Mouse (Mus musculus): ENCODE results near the gene Lrch1. TPM values are rescaled to one million over a fixed set of nuclear protein-coding genes. Genes with fewer than 3 reads are reported as not detected.
A peak's percentile ranks its signal among the peaks of the same experiment; 100 is the strongest.

The Lrch1 gene
- polyA plus RNA-seq, 1 experiment from 2014 or later, result 12.6 TPM

- H3K27me3 ChIP-seq (ENCODE audit: control insufficient read depth, insufficient read depth, low read length), result no peaks in the 10 kb centered on the region
- ATAC-seq (ENCODE audit: low FRiP score) (no peak), DNase-seq (ENCODE audit: low spot score) (no peak)
- no peaks in the 10 kb centered on the region for H3K36me3 ChIP-seq (ENCODE audit: control insufficient read depth, insufficient read depth, low read length)
- no peaks in the 10 kb centered on the region for H3K9me3 ChIP-seq (ENCODE audit: control insufficient read depth, low read length)
- H3K27ac ChIP-seq (ENCODE audit: low read depth, low read length), result no peak overlapping the region
- no peaks in the 10 kb centered on the region for H3K4me1 ChIP-seq (replicated peaks; ENCODE audit: control insufficient read depth, insufficient read depth, low read length)
- no peak overlapping the region for H3K4me3 ChIP-seq (ENCODE audit: low read depth, low read length)
- 84% methylated on average over 11 of the region's 11 CpGs for WGBS
- no peak overlapping the region for H3K9ac ChIP-seq (ENCODE audit: low read depth, low read length)
- H3K4me2 ChIP-seq (replicated peaks; ENCODE audit: low read depth, low read length), result no peak overlapping the region
Observed at GRCm38 (mm10) chr14:74820180-74820813, 127.4 kb downstream of the Lrch1 start.

GRCm38 (mm10) chr14:74816705-74817104, 131.0 kb downstream of the Lrch1 start:
- Histone ChIP-seq H3K4me1 (replicated peaks; ENCODE audit: control insufficient read depth, insufficient read depth, low read length) (no peaks in the 10 kb centered on the region), H3K9me3 (ENCODE audit: control insufficient read depth, low read length) (no peaks in the 10 kb centered on the region), H3K4me3 (ENCODE audit: low read depth, low read length) (no peak overlapping the region), H3K27ac (ENCODE audit: low read depth, low read length) (no peak overlapping the region), H3K27me3 (ENCODE audit: control insufficient read depth, insufficient read depth, low read length) (no peaks in the 10 kb centered on the region), H3K9ac (ENCODE audit: low read depth, low read length) (no peak overlapping the region), H3K4me2 (replicated peaks; ENCODE audit: low read depth, low read length) (no peak overlapping the region), H3K36me3 (ENCODE audit: control insufficient read depth, insufficient read depth, low read length) (no peaks in the 10 kb centered on the region)
- DNase-seq (ENCODE audit: low spot score) (peak; percentile 38), ATAC-seq (ENCODE audit: low FRiP score) (peak; percentile 57; the same call in 1 of the 2 replicates)
- WGBS, result 48% methylated on average over 6 of the region's 6 CpGs

DNA sequence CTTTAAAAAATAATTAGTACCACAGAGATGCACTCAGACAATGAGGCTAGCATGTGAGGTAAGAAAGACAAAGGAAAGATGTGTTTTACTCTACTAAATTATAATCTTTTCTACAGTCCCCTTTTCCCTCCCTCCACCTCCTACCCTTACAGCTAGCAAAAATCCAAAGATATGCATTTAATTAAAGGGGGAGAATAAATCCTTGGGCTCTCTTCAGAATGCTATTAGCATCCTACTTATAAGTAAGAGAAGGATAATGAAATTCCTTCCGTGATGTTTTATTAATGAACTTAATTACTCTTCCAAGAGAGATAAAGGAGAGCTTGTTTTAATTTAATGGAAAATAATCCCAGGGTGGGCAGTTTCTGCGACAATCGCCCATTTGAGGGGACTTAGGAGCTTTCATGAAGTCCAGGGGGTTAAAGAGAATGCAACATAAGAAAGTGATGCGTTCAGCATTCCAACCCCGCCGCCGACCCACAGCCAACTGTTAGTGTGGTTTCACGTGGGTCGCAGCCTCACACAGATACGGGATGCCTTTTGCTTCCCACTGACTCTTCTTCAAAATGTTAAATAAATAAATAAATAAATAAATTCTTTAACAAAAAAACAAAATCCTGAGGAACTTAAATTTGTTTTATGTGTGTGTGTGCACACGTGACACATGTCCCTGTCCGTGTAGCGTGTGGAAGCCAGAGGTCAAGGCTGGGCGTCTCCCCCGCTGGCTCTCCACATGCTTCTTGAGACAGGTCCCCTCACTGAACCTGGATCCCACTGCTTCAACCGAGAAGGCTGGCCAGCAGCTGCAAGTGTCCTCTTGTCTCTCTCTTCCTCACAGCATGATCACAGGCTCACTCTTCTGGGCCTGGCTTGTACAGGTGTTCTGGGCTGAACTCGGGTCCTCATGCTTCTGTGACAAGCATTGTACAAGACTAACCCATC, 132.6 kb downstream of the Lrch1 start:
- H3K9me3 ChIP-seq (ENCODE audit: control insufficient read depth, low read length), result no peaks in the 10 kb centered on the region
- DNase-seq (ENCODE audit: low spot score), result no peak
- no peak overlapping the region for H3K27ac ChIP-seq (ENCODE audit: low read depth, low read length)
- WGBS, result 78% methylated on average over 17 of the region's 17 CpGs
- H3K36me3 ChIP-seq (ENCODE audit: control insufficient read depth, insufficient read depth, low read length), result no peaks in the 10 kb centered on the region
- H3K4me3 ChIP-seq (ENCODE audit: low read depth, low read length), result no peak overlapping the region
- H3K4me2 ChIP-seq (replicated peaks; ENCODE audit: low read depth, low read length), result no peak overlapping the region
- no peak for ATAC-seq (ENCODE audit: low FRiP score)
- H3K27me3 ChIP-seq (ENCODE audit: control insufficient read depth, insufficient read depth, low read length), result no peaks in the 10 kb centered on the region
- no peak overlapping the region for H3K9ac ChIP-seq (ENCODE audit: low read depth, low read length)
- H3K4me1 ChIP-seq (replicated peaks; ENCODE audit: control insufficient read depth, insufficient read depth, low read length), result no peaks in the 10 kb centered on the region

DNA sequence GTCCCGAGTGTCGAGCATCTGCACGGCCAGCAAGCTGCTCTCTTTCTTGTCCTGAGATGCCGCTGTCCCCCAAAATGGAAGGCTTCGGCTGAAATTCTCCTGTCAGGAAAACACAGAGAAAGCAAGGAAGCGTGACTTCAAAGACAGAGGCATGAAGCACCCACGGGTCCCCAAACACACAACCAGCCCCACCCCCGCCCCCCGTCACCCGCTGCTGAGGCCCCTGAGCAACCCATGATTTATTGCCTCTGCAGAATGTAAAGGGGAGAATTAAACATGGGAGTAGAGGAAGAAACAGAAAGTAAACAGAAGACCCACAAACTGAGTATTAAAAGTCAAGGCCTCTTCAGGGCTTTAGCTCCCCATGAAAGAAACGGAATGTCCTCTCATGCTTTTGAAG, 136.1 kb downstream of the Lrch1 start:
- no peak overlapping the region for H3K27ac ChIP-seq (ENCODE audit: low read depth, low read length)
- WGBS, result 66% methylated on average over 11 of the region's 11 CpGs
- DNase-seq (ENCODE audit: low spot score) (no peak), ATAC-seq (ENCODE audit: low FRiP score) (no peak)
- no peaks in the 10 kb centered on the region for H3K36me3 ChIP-seq (ENCODE audit: control insufficient read depth, insufficient read depth, low read length)
- H3K9ac ChIP-seq (ENCODE audit: low read depth, low read length), result no peak overlapping the region
- no peak overlapping the region for H3K4me2 ChIP-seq (replicated peaks; ENCODE audit: low read depth, low read length)
- H3K4me3 ChIP-seq (ENCODE audit: low read depth, low read length), result no peak overlapping the region
- H3K9me3 ChIP-seq (ENCODE audit: control insufficient read depth, low read length), result no peaks in the 10 kb centered on the region
- no peaks in the 10 kb centered on the region for H3K27me3 ChIP-seq (ENCODE audit: control insufficient read depth, insufficient read depth, low read length)
- no peaks in the 10 kb centered on the region for H3K4me1 ChIP-seq (replicated peaks; ENCODE audit: control insufficient read depth, insufficient read depth, low read length)

- Histone ChIP-seq H3K36me3 (ENCODE audit: control insufficient read depth, insufficient read depth, low read length) (no peaks in the 10 kb centered on the region), H3K27me3 (ENCODE audit: control insufficient read depth, insufficient read depth, low read length) (no peaks in the 10 kb centered on the region), H3K9ac (ENCODE audit: low read depth, low read length) (no peak overlapping the region), H3K27ac (ENCODE audit: low read depth, low read length) (no peak overlapping the region), H3K4me3 (ENCODE audit: low read depth, low read length) (no peak overlapping the region), H3K4me2 (replicated peaks; ENCODE audit: low read depth, low read length) (no peak overlapping the region), H3K4me1 (replicated peaks; ENCODE audit: control insufficient read depth, insufficient read depth, low read length) (peaks cover 8% of the 10 kb centered on the region; the same call in 1 of the 2 replicates), H3K9me3 (ENCODE audit: control insufficient read depth, low read length) (no peaks in the 10 kb centered on the region)
- no peak for DNase-seq (ENCODE audit: low spot score)
- 76% methylated on average over 1 of the region's 1 CpGs for WGBS
- no peak for ATAC-seq (ENCODE audit: low FRiP score)
Observed at GRCm38 (mm10) chr14:74801961-74802360, 145.7 kb downstream of the Lrch1 start.

- Histone ChIP-seq H3K4me3 (ENCODE audit: low read depth, low read length) (no peak overlapping the region), H3K27me3 (ENCODE audit: control insufficient read depth, insufficient read depth, low read length) (no peaks in the 10 kb centered on the region), H3K27ac (ENCODE audit: low read depth, low read length) (peak overlapping the region; percentile 68), H3K9ac (ENCODE audit: low read depth, low read length) (no peak overlapping the region), H3K9me3 (ENCODE audit: control insufficient read depth, low read length) (no peaks in the 10 kb centered on the region), H3K36me3 (ENCODE audit: control insufficient read depth, insufficient read depth, low read length) (no peaks in the 10 kb centered on the region), H3K4me1 (replicated peaks; ENCODE audit: control insufficient read depth, insufficient read depth, low read length) (peaks cover 8% of the 10 kb centered on the region; the same call in 1 of the 2 replicates), H3K4me2 (replicated peaks; ENCODE audit: low read depth, low read length) (no peak overlapping the region)
- DNase-seq (ENCODE audit: low spot score) (peak; percentile 51), ATAC-seq (ENCODE audit: low FRiP score) (peak; percentile 92)
- 67% methylated on average over 16 of the region's 16 CpGs for WGBS
Observed at GRCm38 (mm10) chr14:74798063-74798890, 149.4 kb downstream of the Lrch1 start.

DNA sequence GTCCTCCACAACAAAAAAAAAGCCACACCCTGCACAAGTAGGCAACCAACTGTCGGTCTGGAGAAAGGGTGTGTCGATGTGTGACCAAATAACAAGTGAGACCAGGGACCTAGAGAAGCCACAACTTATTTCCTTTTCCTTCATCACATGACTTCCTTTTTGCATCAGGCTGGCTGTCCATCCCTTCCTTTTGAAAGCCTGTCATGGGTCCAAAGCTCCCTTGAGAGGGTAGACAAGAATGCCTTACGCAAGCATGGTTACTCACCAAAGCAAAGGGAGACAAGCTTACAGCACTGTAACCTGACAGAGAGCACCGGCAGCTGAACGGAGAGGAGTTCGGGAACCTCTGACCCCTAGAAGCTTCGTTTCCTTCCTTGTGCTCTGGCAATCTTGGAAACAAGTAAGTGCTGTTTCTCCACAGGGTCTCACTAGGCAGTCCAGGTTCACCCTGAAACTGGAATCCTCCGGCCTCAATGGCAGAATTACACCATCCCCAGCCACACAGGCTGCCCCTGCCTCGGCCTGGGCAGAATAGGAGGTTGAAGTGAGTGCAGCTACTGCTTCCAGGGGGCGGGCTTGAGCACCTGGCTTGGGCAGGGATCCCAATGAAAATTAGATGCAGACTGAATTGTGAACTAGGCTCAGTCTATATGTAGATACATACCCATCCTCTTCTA, 150.2 kb downstream of the Lrch1 start:
- Histone ChIP-seq H3K4me2 (replicated peaks; ENCODE audit: low read depth, low read length) (no peak overlapping the region), H3K4me3 (ENCODE audit: low read depth, low read length) (no peak overlapping the region), H3K9me3 (ENCODE audit: control insufficient read depth, low read length) (no peaks in the 10 kb centered on the region), H3K4me1 (replicated peaks; ENCODE audit: control insufficient read depth, insufficient read depth, low read length) (peaks cover 8% of the 10 kb centered on the region; the same call in 1 of the 2 replicates), H3K36me3 (ENCODE audit: control insufficient read depth, insufficient read depth, low read length) (no peaks in the 10 kb centered on the region), H3K9ac (ENCODE audit: low read depth, low read length) (no peak overlapping the region), H3K27ac (ENCODE audit: low read depth, low read length) (peak overlapping the region; percentile 68), H3K27me3 (ENCODE audit: control insufficient read depth, insufficient read depth, low read length) (no peaks in the 10 kb centered on the region)
- DNase-seq (ENCODE audit: low spot score) (peak; percentile 14), ATAC-seq (ENCODE audit: low FRiP score) (peak; percentile 77)
- 77% methylated on average over 10 of the region's 10 CpGs for WGBS

- Histone ChIP-seq H3K4me1 (replicated peaks; ENCODE audit: control insufficient read depth, insufficient read depth, low read length) (peaks cover 11% of the 10 kb centered on the region; the same call in 1 of the 2 replicates), H3K27me3 (ENCODE audit: control insufficient read depth, insufficient read depth, low read length) (no peaks in the 10 kb centered on the region), H3K36me3 (ENCODE audit: control insufficient read depth, insufficient read depth, low read length) (no peaks in the 10 kb centered on the region), H3K4me2 (replicated peaks; ENCODE audit: low read depth, low read length) (no peak overlapping the region), H3K27ac (ENCODE audit: low read depth, low read length) (no peak overlapping the region), H3K9me3 (ENCODE audit: control insufficient read depth, low read length) (no peaks in the 10 kb centered on the region), H3K9ac (ENCODE audit: low read depth, low read length) (no peak overlapping the region), H3K4me3 (ENCODE audit: low read depth, low read length) (no peak overlapping the region)
- DNase-seq (ENCODE audit: low spot score) (no peak), ATAC-seq (ENCODE audit: low FRiP score) (no peak)
- WGBS, result 73% methylated on average over 12 of the region's 12 CpGs
Observed at GRCm38 (mm10) chr14:74794931-74795330, 152.7 kb downstream of the Lrch1 start.
